Mouse (Mus musculus) forebrain, embryonic 15.5 days (tissue): ENCODE measurements around the gene Zfp982. TPM values are rescaled to one million over a fixed set of nuclear protein-coding genes. Genes with fewer than 3 reads are reported as not detected.
"Not testable (repeated sequence)": the region's sequence is repeated elsewhere in the genome, so short reads cannot be mapped to it uniquely, and the experiment has no call there.

Source experiments
- ATAC-seq: fragments of 200-750 bp; cut with Nextera tagmentation; replicated peaks from 2 replicates; pipeline ENCODE4 v1.8.0; 2017; ENCODE audit warnings: mild to moderate bottlenecking, moderate TSS enrichment, moderate library complexity
- H3K27ac ChIP-seq: fragments of 300-500 bp; sonication (generic); replicated peaks from 2 replicates; pipeline ENCODE4 v1.5.1; 2015; ENCODE audit warnings: mild to moderate bottlenecking, inconsistent platforms
- H3K27me3 ChIP-seq: fragments of 300-500 bp; sonication (generic); 2 replicates; pipeline ENCODE4 v1.6.1; 2015; ENCODE audit warnings: inconsistent platforms
- H3K36me3 ChIP-seq: fragments of 300-500 bp; sonication (generic); 2 replicates; pipeline ENCODE4 v1.6.1; 2015; ENCODE audit warnings: mild to moderate bottlenecking, inconsistent platforms
- H3K4me1 ChIP-seq: fragments of 300-500 bp; sonication (generic); 2 replicates; pipeline ENCODE4 v1.6.1; 2015; ENCODE audit warnings: inconsistent platforms
- H3K4me2 ChIP-seq: fragments of 300-500 bp; sonication (generic); replicated peaks from 2 replicates; pipeline ENCODE4 v1.6.1; 2015; ENCODE audit warnings: mild to moderate bottlenecking, inconsistent platforms
- H3K4me3 ChIP-seq: fragments of 300-500 bp; sonication (generic); 2 replicates; pipeline ENCODE4 v1.5.1; 2015; ENCODE audit warnings: mild to moderate bottlenecking, inconsistent platforms
- H3K9ac ChIP-seq: fragments of 300-500 bp; sonication (generic); replicated peaks from 2 replicates; pipeline ENCODE4 v1.6.1; 2015; ENCODE audit warnings: mild to moderate bottlenecking, inconsistent platforms
- H3K9me3 ChIP-seq: fragments of 300-500 bp; sonication (generic); 2 replicates; pipeline ENCODE4 v1.6.1; 2016; ENCODE audit warnings: inconsistent platforms
- WGBS: fragments of 180-500 bp; shearing (Covaris S2); methylation state at CpG from one replicate; pipeline ENCODE4 v1.1.7; 2015; ENCODE audit warnings: mixed read lengths; 5-methylcytosine and 5-hydroxymethylcytosine counted together
- polyA plus RNA-seq: library from polyadenylated mRNA; unstranded; fragments of >200 nt; fragmentation: Nextera tagmentation; extraction: Ambion mirVana; gene quantifications from 2 replicates; pipeline ENCODE4 v1.2.1, GENCODE M21; 2015

Gene Zfp982
- polyA plus RNA-seq, 1 experiment from 2014 or later: 2.7 TPM

GRCm38 (mm10) chr4:147525125-147525524 is 32.9 kb downstream of the Zfp982 start:
- no peaks in the 10 kb centered on the region for H3K27me3 ChIP-seq
- H3K36me3 ChIP-seq: no peaks in the 10 kb centered on the region
- H3K4me1 ChIP-seq: no peaks in the 10 kb centered on the region
- WGBS: 90% methylated on average over 1 of the region's 1 CpGs
- no peak overlapping the region for H3K4me3 ChIP-seq
- H3K9ac ChIP-seq: no peak overlapping the region
- H3K9me3 ChIP-seq: peaks cover 78% of the 10 kb centered on the region
- no peak overlapping the region for H3K27ac ChIP-seq
- no peak for ATAC-seq
- H3K4me2 ChIP-seq: no peak overlapping the region

GRCm38 (mm10) chr4:147530366-147530765 is 38.1 kb downstream of the Zfp982 start:
- no peak overlapping the region for H3K4me3 ChIP-seq
- no peak overlapping the region for H3K4me2 ChIP-seq
- H3K27me3 ChIP-seq: no peaks in the 10 kb centered on the region
- no peak overlapping the region for H3K27ac ChIP-seq
- H3K4me1 ChIP-seq: no peaks in the 10 kb centered on the region
- WGBS: 89% methylated on average over 1 of the region's 1 CpGs
- ATAC-seq: no peak
- no peaks in the 10 kb centered on the region for H3K36me3 ChIP-seq
- H3K9ac ChIP-seq: no peak overlapping the region
- peaks cover 48% of the 10 kb centered on the region for H3K9me3 ChIP-seq

- not testable (repeated sequence) for H3K4me2 ChIP-seq, H3K27me3 ChIP-seq, H3K27ac ChIP-seq, H3K36me3 ChIP-seq, H3K4me1 ChIP-seq, H3K9ac ChIP-seq, ATAC-seq, H3K4me3 ChIP-seq
- H3K9me3 ChIP-seq: peaks cover 56% of the 10 kb centered on the region
Observed at GRCm38 (mm10) chr4:147535916-147536315, 43.7 kb downstream of the Zfp982 start.

- H3K27me3 ChIP-seq: no peaks in the 10 kb centered on the region
- H3K4me2 ChIP-seq: no peak overlapping the region
- no peaks in the 10 kb centered on the region for H3K4me1 ChIP-seq
- H3K4me3 ChIP-seq: no peak overlapping the region
- peaks cover 60% of the 10 kb centered on the region for H3K9me3 ChIP-seq
- WGBS: 83% methylated on average over 2 of the region's 2 CpGs
- H3K27ac ChIP-seq: no peak overlapping the region
- no peak for ATAC-seq
- H3K36me3 ChIP-seq: no peaks in the 10 kb centered on the region
- H3K9ac ChIP-seq: no peak overlapping the region
Observed at GRCm38 (mm10) chr4:147537702-147538101, 45.5 kb downstream of the Zfp982 start.

GRCm38 (mm10) chr4:147539918-147540317 is 47.7 kb downstream of the Zfp982 start, which contains the start of gene Gm16503:
TSS of gene Gm16503 (plus strand) at chr4:147540218.
- H3K27ac ChIP-seq, H3K36me3 ChIP-seq, H3K4me1 ChIP-seq, H3K4me2 ChIP-seq, ATAC-seq, H3K9ac ChIP-seq, H3K4me3 ChIP-seq, H3K27me3 ChIP-seq: not testable (repeated sequence)
- peaks cover 62% of the 10 kb centered on the region for H3K9me3 ChIP-seq
- WGBS: 87% methylated on average over 3 of the region's 3 CpGs

- Histone ChIP-seq H3K36me3 (no peaks in the 10 kb centered on the region), H3K27ac (no peak overlapping the region), H3K4me3 (no peak overlapping the region), H3K4me1 (no peaks in the 10 kb centered on the region), H3K9ac (no peak overlapping the region), H3K27me3 (no peaks in the 10 kb centered on the region), H3K9me3 (peaks cover 53% of the 10 kb centered on the region), H3K4me2 (no peak overlapping the region)
- no peak for ATAC-seq
Observed at GRCm38 (mm10) chr4:147541105-147541504, 48.9 kb downstream of the Zfp982 start.

- H3K4me2 ChIP-seq, H3K9ac ChIP-seq, H3K4me1 ChIP-seq, H3K36me3 ChIP-seq, H3K4me3 ChIP-seq, ATAC-seq, H3K27ac ChIP-seq, H3K27me3 ChIP-seq: not testable (repeated sequence)
- H3K9me3 ChIP-seq: peaks cover 23% of the 10 kb centered on the region
- WGBS: 82% methylated on average over 5 of the region's 5 CpGs
Observed at GRCm38 (mm10) chr4:147553071-147553470, 60.9 kb downstream of the Zfp982 start, which contains the start of gene Zfp985. TSS of gene Zfp985 (plus strand) at chr4:147553277.

GRCm38 (mm10) chr4:147554361-147554760 is 62.1 kb downstream of the Zfp982 start:
- H3K9ac ChIP-seq, ATAC-seq, H3K36me3 ChIP-seq, H3K4me2 ChIP-seq, H3K4me3 ChIP-seq, H3K4me1 ChIP-seq, H3K27me3 ChIP-seq, H3K27ac ChIP-seq: not testable (repeated sequence)
- H3K9me3 ChIP-seq: peaks cover 23% of the 10 kb centered on the region
- 81% methylated on average over 2 of the region's 2 CpGs for WGBS

- 54% methylated on average over 1 of the region's 1 CpGs for WGBS
Observed at GRCm38 (mm10) chr4:147556921-147557320, 64.7 kb downstream of the Zfp982 start.

GRCm38 (mm10) chr4:147558011-147558410 is 65.8 kb downstream of the Zfp982 start:
- not testable (repeated sequence) for H3K4me2 ChIP-seq

More at GRCm38 (mm10) chr4:147556921-147557320, 64.7 kb downstream of the Zfp982 start:
- not testable (repeated sequence) for ATAC-seq, H3K4me3 ChIP-seq, H3K4me1 ChIP-seq, H3K27ac ChIP-seq, H3K4me2 ChIP-seq, H3K9ac ChIP-seq, H3K27me3 ChIP-seq, H3K36me3 ChIP-seq
- H3K9me3 ChIP-seq: peaks cover 22% of the 10 kb centered on the region

GRCm38 (mm10) chr4:147559096-147559495 is 66.9 kb downstream of the Zfp982 start:
- H3K9ac ChIP-seq, H3K36me3 ChIP-seq, H3K4me1 ChIP-seq, ATAC-seq, H3K27me3 ChIP-seq, H3K27ac ChIP-seq, H3K4me2 ChIP-seq, H3K4me3 ChIP-seq: not testable (repeated sequence)
- WGBS: 50% methylated on average over 1 of the region's 1 CpGs
- H3K9me3 ChIP-seq: peaks cover 14% of the 10 kb centered on the region; the same call in 1 of the 2 replicates

More at GRCm38 (mm10) chr4:147558011-147558410, 65.8 kb downstream of the Zfp982 start:
- not testable (repeated sequence) for H3K4me3 ChIP-seq, H3K9ac ChIP-seq, H3K36me3 ChIP-seq, H3K27ac ChIP-seq, H3K4me1 ChIP-seq, ATAC-seq, H3K27me3 ChIP-seq
- peaks cover 19% of the 10 kb centered on the region for H3K9me3 ChIP-seq
